Mouse (Mus musculus): ENCODE measurements around the gene Osgin1. TPM values are rescaled to one million over a fixed set of nuclear protein-coding genes. Genes with fewer than 3 reads are reported as not detected.

Osgin1 gene
- total and polyA plus RNA-seq, 2 experiments from 2014 or later = 0.38 TPM; not detected in 1

DNA sequence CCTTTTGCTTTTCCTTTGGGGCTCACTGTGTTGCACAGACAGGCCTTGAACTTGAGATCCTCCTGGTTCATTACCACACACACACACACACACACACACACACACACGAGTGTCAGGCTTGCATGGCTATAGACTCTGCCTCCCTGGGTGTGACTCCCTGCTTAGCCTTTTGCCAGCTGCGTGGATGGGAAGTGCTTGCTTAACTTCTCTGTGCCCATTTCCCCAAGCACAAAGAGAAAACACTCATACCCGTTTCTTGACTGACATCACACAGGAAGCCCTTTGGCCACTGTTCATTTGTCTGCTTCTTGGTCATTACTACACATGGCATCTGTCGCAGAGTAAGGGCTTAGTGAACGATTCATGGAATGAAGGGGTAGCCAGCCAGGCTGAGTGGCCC is 8.1 kb downstream of the Osgin1 start:
- TF ChIP-seq EP300 (IDR thresholded peaks at IDR 0.05; ENCODE audit: low read depth) (no peak), CTCF (IDR thresholded peaks at IDR 0.05; ENCODE audit: low read depth) (no peak)
- no peak for ATAC-seq (ENCODE audit: insufficient read depth, low read depth)
- no peak overlapping the region for H3K4me3 ChIP-seq (ENCODE audit: low read depth, low read length)
- H3K4me1 ChIP-seq (ENCODE audit: control insufficient read depth, insufficient read depth) = no peaks in the 10 kb centered on the region
- no peak overlapping the region for H3K27ac ChIP-seq (ENCODE audit: low read depth)
- no peaks in the 10 kb centered on the region for H3K9me3 ChIP-seq (replicated peaks; ENCODE audit: control insufficient read depth, low read length)
- WGBS = 73% methylated on average over 5 of the region's 5 CpGs
- H3K27me3 ChIP-seq (ENCODE audit: control insufficient read depth, insufficient read depth, low read length) = peaks cover 23% of the 10 kb centered on the region
- no peaks in the 10 kb centered on the region for H3K36me3 ChIP-seq (replicated peaks; ENCODE audit: control insufficient read depth, insufficient read depth, low read length)
- H3K9ac ChIP-seq (replicated peaks; ENCODE audit: low read depth, low read length) = no peak overlapping the region
- H3K4me2 ChIP-seq (ENCODE audit: low read depth, low read length) = no peak overlapping the region
- no peak for DNase-seq (ENCODE audit: low spot score)

DNA sequence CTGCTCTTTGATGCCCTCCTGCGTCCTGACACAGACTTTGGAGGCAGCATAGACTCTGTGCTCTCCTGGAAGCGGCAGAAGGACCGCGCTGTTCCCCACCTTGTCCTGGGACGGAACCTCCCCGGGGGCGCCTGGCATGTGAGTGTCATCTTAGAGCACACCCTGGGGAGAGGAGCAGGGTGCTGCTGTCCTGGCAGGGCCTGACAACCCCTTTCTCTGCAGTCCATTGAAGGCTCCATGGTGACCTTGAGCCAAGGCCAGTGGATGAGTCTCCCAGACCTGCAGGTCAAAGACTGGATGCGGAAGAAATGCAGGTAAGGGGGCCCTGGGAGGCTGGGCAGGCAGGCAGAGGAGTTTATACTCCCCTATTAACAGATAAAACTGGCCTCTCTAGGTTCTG is 9.0 kb downstream of the Osgin1 start:
- DNase-seq (ENCODE audit: low spot score) (no peak), ATAC-seq (ENCODE audit: insufficient read depth, low read depth) (no peak)
- H3K36me3 ChIP-seq (replicated peaks; ENCODE audit: control insufficient read depth, insufficient read depth, low read length) = no peaks in the 10 kb centered on the region
- no peaks in the 10 kb centered on the region for H3K4me1 ChIP-seq (ENCODE audit: control insufficient read depth, insufficient read depth)
- H3K4me2 ChIP-seq (ENCODE audit: low read depth, low read length) = no peak overlapping the region
- H3K9ac ChIP-seq (replicated peaks; ENCODE audit: low read depth, low read length) = no peak overlapping the region
- no peaks in the 10 kb centered on the region for H3K9me3 ChIP-seq (replicated peaks; ENCODE audit: control insufficient read depth, low read length)
- no peak overlapping the region for H3K4me3 ChIP-seq (ENCODE audit: low read depth, low read length)
- 82% methylated on average over 8 of the region's 8 CpGs for WGBS
- TF ChIP-seq CTCF (IDR thresholded peaks at IDR 0.05; ENCODE audit: low read depth) = no peak
- no peak for TF ChIP-seq EP300 (IDR thresholded peaks at IDR 0.05; ENCODE audit: low read depth)
- peaks cover 32% of the 10 kb centered on the region for H3K27me3 ChIP-seq (ENCODE audit: control insufficient read depth, insufficient read depth, low read length)
- H3K27ac ChIP-seq (ENCODE audit: low read depth) = no peak overlapping the region

DNA sequence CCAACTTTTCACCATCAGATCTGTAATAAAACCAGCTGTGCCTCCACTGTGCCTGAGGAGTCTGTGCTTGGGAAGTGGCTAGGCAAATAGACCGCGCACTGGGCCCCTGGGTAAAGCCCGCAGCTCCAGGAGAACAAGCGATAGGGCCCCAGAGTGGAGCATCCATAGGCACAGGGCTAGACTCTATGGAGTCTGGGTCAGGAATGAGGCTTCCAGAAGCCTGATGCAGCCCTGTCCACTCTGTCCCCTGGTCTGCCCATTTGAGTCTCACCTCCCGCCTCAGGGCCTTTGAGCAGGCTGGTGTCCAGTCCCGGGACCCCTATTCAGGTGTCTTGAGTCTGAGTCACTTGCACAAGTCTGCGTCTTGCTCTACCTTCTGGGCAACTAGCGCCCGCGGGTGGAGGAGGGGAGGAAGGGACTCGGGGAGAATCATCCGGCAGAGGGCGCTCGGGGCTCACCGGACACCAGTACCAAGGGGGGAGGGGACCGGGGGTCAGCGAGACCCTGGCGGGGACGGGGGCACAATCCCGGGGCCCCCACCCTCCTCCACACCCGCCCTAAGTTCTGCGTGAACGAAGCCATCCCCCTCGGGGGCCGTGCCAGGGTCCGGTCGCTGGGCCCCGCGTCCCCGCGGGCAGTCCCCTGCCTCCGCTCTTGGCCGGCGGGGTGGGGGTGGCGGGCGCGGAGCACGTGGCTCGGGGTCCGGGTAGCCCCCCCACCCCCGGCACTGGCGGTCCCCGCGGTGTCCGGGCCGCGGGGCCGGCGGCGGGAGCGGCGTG is 12.5 kb downstream of the Osgin1 start, which contains the start of gene Necab2:
Gene Necab2 (plus strand): TSS at position 509 of the 779 bp plus-strand sequence.
- Histone ChIP-seq H3K4me2 (ENCODE audit: low read depth, low read length) (peak within 1 kb of the TSS; percentile 100), H3K27me3 (ENCODE audit: control insufficient read depth, insufficient read depth, low read length) (peaks cover 60% of the 10 kb centered on the region), H3K9ac (replicated peaks; ENCODE audit: low read depth, low read length) (peak within 1 kb of the TSS; percentile 29; the same call in 1 of the 2 replicates), H3K4me3 (ENCODE audit: low read depth, low read length) (peak within 1 kb of the TSS; percentile 59), H3K36me3 (replicated peaks; ENCODE audit: control insufficient read depth, insufficient read depth, low read length) (no peaks in the 10 kb centered on the region), H3K27ac (ENCODE audit: low read depth) (no peak within 1 kb of the TSS), H3K9me3 (replicated peaks; ENCODE audit: control insufficient read depth, low read length) (no peaks in the 10 kb centered on the region), H3K4me1 (ENCODE audit: control insufficient read depth, insufficient read depth) (no peaks in the 10 kb centered on the region)
- ATAC-seq (ENCODE audit: insufficient read depth, low read depth) (peak; percentile 70), DNase-seq (ENCODE audit: low spot score) (peak; percentile 55)
- TF ChIP-seq EP300 (IDR thresholded peaks at IDR 0.05; ENCODE audit: low read depth) = no peak
- peak; percentile 74 for TF ChIP-seq CTCF (IDR thresholded peaks at IDR 0.05; ENCODE audit: low read depth)
- WGBS = 2% methylated on average over 25 of the region's 52 CpGs

DNA sequence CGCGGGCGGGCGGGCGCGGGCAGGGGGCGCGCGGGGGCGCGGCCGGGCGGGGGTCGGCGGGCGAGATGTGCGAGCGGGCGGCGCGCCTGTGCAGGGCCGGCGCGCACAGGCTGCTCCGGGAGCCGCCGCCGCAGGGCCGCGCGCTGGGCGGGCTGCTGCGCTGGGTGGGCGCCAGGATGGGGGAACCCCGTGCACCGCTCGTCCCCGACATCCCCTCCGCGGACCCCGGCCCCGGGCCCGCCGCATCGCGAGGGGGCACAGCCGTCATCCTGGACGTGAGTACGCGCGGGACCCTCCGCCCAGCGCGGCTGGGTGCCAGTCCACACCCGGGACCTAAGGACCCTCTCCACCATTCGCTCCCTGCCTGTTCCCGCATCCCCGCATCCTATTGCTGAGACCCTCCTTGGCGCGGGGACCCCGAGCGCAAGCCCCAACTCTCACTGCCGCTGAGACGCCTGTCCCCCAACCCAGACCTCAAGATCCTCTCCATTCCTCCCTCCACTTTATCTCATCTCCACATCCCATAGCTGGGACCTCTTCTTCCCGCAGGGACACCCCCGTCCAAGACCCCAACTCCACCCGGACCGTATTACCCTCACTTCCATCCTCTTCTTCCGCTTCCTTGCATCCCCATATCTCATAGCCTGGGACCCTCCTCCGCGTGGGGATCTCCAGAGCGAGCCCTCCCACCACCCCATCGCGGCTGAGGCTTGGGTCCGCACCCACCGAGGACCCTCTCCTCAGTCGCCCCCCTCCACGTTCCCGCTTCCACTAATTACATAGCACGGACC is 13.3 kb downstream of the Osgin1 start:
- ATAC-seq (ENCODE audit: insufficient read depth, low read depth) = 0 out of 2 replicates have a peak, but pooled peaks have one; percentile 7
- DNase-seq (ENCODE audit: low spot score) = no peak
- H3K9me3 ChIP-seq (replicated peaks; ENCODE audit: control insufficient read depth, low read length) = no peaks in the 10 kb centered on the region
- no peak for TF ChIP-seq CTCF (IDR thresholded peaks at IDR 0.05; ENCODE audit: low read depth)
- no peak for TF ChIP-seq EP300 (IDR thresholded peaks at IDR 0.05; ENCODE audit: low read depth)
- no peaks in the 10 kb centered on the region for H3K36me3 ChIP-seq (replicated peaks; ENCODE audit: control insufficient read depth, insufficient read depth, low read length)
- no peak overlapping the region for H3K27ac ChIP-seq (ENCODE audit: low read depth)
- H3K4me3 ChIP-seq (ENCODE audit: low read depth, low read length) = peak overlapping the region; percentile 59
- peaks cover 67% of the 10 kb centered on the region for H3K27me3 ChIP-seq (ENCODE audit: control insufficient read depth, insufficient read depth, low read length)
- H3K9ac ChIP-seq (replicated peaks; ENCODE audit: low read depth, low read length) = 0 out of 2 replicates have a peak overlapping the region, but pooled peaks have one; percentile 29
- H3K4me2 ChIP-seq (ENCODE audit: low read depth, low read length) = peak overlapping the region; percentile 100
- WGBS = 2% methylated on average over 66 of the region's 80 CpGs
- no peaks in the 10 kb centered on the region for H3K4me1 ChIP-seq (ENCODE audit: control insufficient read depth, insufficient read depth)

DNA sequence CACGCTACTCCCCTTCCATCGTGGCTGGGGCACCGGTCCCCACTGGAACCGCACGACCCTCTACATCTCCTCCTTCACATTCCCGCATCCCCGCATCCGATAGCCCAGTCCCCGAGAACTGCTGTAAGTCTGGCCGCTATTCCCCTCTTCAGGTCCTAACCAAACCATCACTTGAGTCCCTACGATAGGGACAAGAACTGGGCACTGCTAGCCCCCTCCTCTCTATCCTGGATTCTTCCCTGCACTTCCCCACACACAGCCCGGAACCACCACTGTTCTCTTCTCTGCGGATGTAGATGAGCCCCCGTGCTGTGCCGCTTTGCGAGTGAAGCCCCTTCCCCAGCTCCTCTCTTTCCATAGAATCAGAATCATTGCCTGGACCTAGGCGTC is 13.9 kb downstream of the Osgin1 start:
- Histone ChIP-seq H3K27ac (ENCODE audit: low read depth) (no peak overlapping the region), H3K27me3 (ENCODE audit: control insufficient read depth, insufficient read depth, low read length) (peaks cover 68% of the 10 kb centered on the region), H3K9me3 (replicated peaks; ENCODE audit: control insufficient read depth, low read length) (no peaks in the 10 kb centered on the region), H3K4me2 (ENCODE audit: low read depth, low read length) (no peak overlapping the region), H3K4me3 (ENCODE audit: low read depth, low read length) (peak overlapping the region; percentile 59; the same call in 1 of the 2 replicates), H3K36me3 (replicated peaks; ENCODE audit: control insufficient read depth, insufficient read depth, low read length) (no peaks in the 10 kb centered on the region), H3K9ac (replicated peaks; ENCODE audit: low read depth, low read length) (no peak overlapping the region), H3K4me1 (ENCODE audit: control insufficient read depth, insufficient read depth) (no peaks in the 10 kb centered on the region)
- DNase-seq (ENCODE audit: low spot score) (no peak), ATAC-seq (ENCODE audit: insufficient read depth, low read depth) (no peak)
- 2% methylated on average over 16 of the region's 17 CpGs for WGBS
- TF ChIP-seq CTCF (IDR thresholded peaks at IDR 0.05; ENCODE audit: low read depth) = no peak
- no peak for TF ChIP-seq EP300 (IDR thresholded peaks at IDR 0.05; ENCODE audit: low read depth)

Data from heart, postnatal 0 days (tissue).